Mouse (Mus musculus) retina, postnatal 7 days (tissue): ENCODE data around the gene Arhgap31.

Source experiments
- DNase-seq: peaks from one replicate; pipeline ENCODE4 v3.0.0-alpha.2; 2012; ENCODE audit warnings: low read depth, low spot score

Gene Arhgap31

DNA sequence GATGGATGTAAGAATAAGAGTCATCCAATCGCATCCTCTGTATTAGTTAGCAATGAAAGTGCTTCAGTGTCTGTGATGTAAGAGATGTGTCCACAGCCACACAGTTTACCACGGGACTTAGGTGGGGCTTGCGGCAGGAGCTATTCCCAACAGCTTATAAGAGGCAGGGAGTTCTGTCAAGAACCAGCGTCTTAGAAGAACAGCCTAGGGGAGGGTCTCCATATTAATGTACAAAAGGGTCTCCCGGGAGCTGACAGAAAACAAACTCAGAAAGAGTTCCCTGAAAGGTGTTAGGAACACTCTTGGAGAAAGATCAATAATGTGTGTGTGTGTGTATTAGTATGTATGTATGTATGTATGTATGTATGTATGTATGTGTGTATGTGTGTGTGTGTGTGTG is 60.4 kb downstream of the Arhgap31 start:
- DNase-seq = no peak

- DNase-seq = no peak
Observed at GRCm38 (mm10) chr16:38651721-38652231, 61.3 kb downstream of the Arhgap31 start.

- no peak for DNase-seq
Observed at GRCm38 (mm10) chr16:38651306-38651705, 61.8 kb downstream of the Arhgap31 start.

DNA sequence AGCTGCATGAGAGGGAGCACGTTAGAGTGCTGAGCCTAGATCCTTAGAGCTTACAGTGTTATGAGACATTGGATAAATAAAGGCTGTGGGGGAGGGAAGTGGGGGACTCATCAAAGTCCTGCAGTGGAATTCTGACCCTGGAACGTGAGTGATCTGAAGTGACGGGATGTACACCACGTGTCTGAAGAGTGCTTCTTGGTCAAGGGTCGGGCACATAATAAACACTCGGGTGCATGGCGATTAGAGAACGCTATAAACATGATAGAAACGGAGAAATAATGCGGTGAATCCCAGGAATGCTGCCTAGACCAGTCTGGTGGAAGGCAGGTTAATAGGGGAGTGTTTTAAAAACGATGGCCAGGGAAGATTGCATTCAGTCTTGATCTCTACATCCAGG is 63.6 kb downstream of the Arhgap31 start:
- DNase-seq = no peak

- DNase-seq = no peak
Observed at GRCm38 (mm10) chr16:38648783-38649430, 64.2 kb downstream of the Arhgap31 start.

GRCm38 (mm10) chr16:38648155-38648554 is 64.9 kb downstream of the Arhgap31 start:
- no peak for DNase-seq

DNA sequence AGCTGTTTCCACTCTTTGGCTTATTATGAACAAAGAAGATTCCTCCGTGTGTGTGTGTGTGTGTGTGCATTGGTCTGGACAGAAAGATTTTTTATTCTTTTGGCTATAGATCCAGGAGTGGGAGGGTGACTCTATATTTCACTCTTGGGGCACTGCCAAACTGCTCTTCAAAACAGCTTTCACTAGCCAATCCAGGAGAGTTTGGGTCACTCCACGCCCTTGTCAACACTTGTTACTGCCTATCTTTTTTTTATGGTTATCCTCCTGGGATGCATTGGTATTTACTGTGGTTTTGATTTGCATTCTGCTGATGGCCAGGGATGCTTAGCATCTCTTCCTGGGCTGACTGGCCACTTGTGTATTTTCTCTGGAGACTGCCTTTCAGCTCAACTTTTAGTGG is 68.6 kb downstream of the Arhgap31 start:
- no peak for DNase-seq

GRCm38 (mm10) chr16:38637085-38637484 is 76.0 kb downstream of the Arhgap31 start:
- DNase-seq = no peak

- no peak for DNase-seq
Observed at GRCm38 (mm10) chr16:38636682-38637081, 76.4 kb downstream of the Arhgap31 start.

- no peak for DNase-seq
Observed at GRCm38 (mm10) chr16:38635833-38636390, 77.2 kb downstream of the Arhgap31 start.

- DNase-seq = peak; percentile 27
Observed at GRCm38 (mm10) chr16:38632147-38632546, 80.9 kb downstream of the Arhgap31 start.

DNA sequence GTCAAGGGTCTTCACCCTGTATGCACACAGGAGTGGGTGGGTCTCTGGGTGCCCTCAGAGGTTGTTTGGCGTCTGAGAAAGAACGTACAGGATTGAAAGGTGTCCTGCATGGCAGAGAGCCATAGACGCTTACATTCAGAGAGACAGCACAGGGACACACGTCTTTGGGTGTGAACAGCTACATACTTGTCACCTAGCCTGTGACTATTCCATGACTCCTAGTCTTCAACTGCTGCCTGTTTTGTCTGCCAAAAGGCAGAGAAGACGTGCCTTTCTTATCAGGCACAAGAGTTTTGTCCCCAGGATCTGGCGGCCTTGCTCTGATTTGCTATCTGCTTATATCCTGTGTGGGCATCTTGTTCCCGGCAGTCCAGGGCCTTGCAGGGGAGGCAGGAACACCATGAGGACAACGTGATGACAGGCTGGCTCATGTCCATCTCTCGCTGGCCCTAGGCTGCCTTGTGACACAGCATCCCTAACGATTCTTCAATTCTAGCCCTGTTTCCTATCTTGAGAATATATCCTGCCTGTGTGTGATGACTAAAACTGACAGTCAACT is 87.2 kb downstream of the Arhgap31 start:
- DNase-seq = no peak

- no peak for DNase-seq
Observed at GRCm38 (mm10) chr16:38625411-38625810, 87.7 kb downstream of the Arhgap31 start.

- DNase-seq = no peak
Observed at GRCm38 (mm10) chr16:38624303-38624702, 88.8 kb downstream of the Arhgap31 start.

DNA sequence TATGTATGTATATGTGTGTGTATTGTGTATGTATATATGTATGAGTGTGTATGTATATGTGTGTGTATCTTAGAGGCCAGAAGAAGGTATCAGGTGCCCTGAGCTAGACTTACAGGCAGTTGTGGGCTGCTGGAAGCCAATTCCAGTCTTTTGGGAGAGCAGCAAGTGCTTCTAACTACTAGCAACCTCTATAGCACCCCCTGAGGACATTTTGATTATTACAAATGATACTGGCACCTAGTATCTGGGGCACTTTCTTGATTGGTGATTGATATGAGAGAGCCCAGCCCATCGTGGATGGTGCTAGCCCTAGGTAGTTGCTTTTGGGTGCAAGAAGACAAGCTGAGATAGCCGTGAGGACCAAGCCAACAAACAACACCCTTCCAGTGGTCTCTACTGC is 90.8 kb downstream of the Arhgap31 start:
- DNase-seq = peak; percentile 21

GRCm38 (mm10) chr16:38620696-38621450 is 92.2 kb downstream of the Arhgap31 start:
- no peak for DNase-seq

GRCm38 (mm10) chr16:38619054-38619453 is 94.0 kb downstream of the Arhgap31 start:
- DNase-seq = peak; percentile 79

DNA sequence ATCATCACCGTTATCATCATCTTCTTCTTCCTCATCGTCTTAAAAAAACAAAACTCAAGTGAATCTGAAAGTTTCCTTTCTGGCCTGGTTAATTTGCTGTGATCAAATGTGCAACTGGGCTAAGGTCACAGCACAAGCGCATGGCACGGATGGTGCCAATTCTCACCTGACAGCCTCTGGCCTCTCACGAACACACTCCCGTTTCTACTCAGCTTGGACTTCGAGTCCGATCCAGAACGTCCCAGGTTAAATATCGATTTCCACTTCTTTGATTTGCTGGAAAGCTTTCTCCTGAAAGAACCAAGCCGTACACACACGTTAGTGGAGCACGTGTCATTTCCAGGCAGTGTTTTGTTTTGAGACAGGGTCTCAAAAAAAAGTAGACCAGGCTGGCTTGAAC is 95.1 kb downstream of the Arhgap31 start:
- no peak for DNase-seq

- no peak for DNase-seq
Observed at GRCm38 (mm10) chr16:38613646-38614045, 99.4 kb downstream of the Arhgap31 start.

GRCm38 (mm10) chr16:38612646-38613045 is 100.4 kb downstream of the Arhgap31 start:
- no peak for DNase-seq

DNA sequence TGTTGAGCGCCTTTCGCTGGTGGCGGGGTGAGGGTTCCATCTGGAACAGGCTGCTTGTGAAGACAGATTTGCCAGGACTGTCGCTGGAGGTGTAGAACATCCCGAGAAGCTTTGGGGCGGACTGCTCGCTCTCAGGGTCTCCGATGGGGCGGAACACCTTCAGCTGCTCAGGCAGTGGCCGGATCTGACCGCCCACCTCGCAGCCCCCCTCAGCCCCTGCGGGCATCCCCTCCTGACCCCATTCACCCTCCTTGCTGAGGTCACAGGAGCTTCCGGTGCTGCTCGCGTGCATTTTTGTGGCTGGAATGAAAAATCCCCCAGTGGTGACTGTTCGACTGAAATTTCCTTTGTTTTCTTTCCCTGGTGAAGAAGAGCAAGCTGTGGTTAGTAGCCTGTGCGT is 104.0 kb downstream of the Arhgap31 start:
- DNase-seq = no peak

- no peak for DNase-seq
Observed at GRCm38 (mm10) chr16:38608687-38609086, 104.4 kb downstream of the Arhgap31 start.
